Comparison of ENCODE assay signal across 21 mouse cellular contexts in the genomic region with DNA sequence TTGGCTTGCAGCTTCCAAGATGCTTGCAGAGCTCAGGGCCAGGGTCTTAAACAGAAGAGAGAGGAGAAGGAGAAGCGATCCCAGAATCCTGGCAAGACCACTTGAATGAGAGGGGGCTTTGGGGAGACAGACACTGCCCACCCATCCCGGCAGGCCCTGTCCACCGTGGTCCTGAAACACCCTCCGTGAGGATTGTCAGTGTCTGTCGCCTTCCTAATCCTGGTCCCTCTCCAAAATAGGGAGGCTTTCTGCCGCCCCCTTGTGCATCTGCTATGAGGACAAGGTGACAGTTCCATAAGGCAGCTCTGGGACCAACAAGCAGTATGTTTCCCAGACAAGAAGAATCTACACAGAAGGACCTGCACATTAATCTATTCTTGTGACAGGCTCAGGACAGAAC.
"Had no signal": no experiment of that assay in that cellular context is flagged by ENCODE, and none has a peak within 500 bp of the region (broad histone marks: within the 10 kb centered on the region; RNA-seq: fewer than 3 reads in every experiment).

No protein-coding gene starts in this region.

- DNase-seq: kidney, adult 11 months; kidney, adult 8-10 months; kidney, postnatal 10 days; kidney, postnatal 36 days; layer of hippocampus, adult 9-11 months; liver, postnatal 0 days; lung, embryonic 14.5 days; right cerebral cortex, adult 18-20 months; right cerebral cortex, postnatal 14 days; right cerebral cortex, postnatal 4 days; thymus, postnatal 25 days had no signal

- H3K27ac ChIP-seq: kidney, embryonic 15.5 days; limb, embryonic 12.5 days; limb, embryonic 15.5 days; liver, embryonic 14.5 days; macrophage; neural tube, embryonic 12.5 days; neural tube, embryonic 15.5 days; stomach, postnatal 0 days had no signal

- H3K36me3 ChIP-seq: kidney, embryonic 15.5 days; limb, embryonic 12.5 days; limb, embryonic 15.5 days; neural tube, embryonic 12.5 days; neural tube, embryonic 15.5 days had no signal

- H3K9me3 ChIP-seq: kidney, embryonic 15.5 days; limb, embryonic 12.5 days; limb, embryonic 15.5 days; neural tube, embryonic 12.5 days; neural tube, embryonic 15.5 days had no signal

- H3K27me3 ChIP-seq: kidney, embryonic 15.5 days; limb, embryonic 15.5 days; neural tube, embryonic 12.5 days; neural tube, embryonic 15.5 days had no signal

- ATAC-seq: liver, postnatal 0 days; lung, postnatal 0 days had no signal

- H3K4me3 ChIP-seq: kidney, embryonic 15.5 days; limb, embryonic 12.5 days; limb, embryonic 15.5 days; neural tube, embryonic 12.5 days; neural tube, embryonic 15.5 days had no signal

- H3K4me1 ChIP-seq: kidney, embryonic 15.5 days; limb, embryonic 12.5 days had no signal

- H3K9ac ChIP-seq: kidney, embryonic 15.5 days; limb, embryonic 12.5 days; limb, embryonic 15.5 days; liver, embryonic 14.5 days; liver, postnatal 0 days; lung, embryonic 14.5 days; neural tube, embryonic 12.5 days; neural tube, embryonic 15.5 days had no signal

- H3K4me2 ChIP-seq: kidney, embryonic 15.5 days; limb, embryonic 12.5 days; limb, embryonic 15.5 days; liver, embryonic 11.5 days; lung, embryonic 14.5 days; neural tube, embryonic 12.5 days; neural tube, embryonic 15.5 days had no signal
